In genomic region chr19:10835671-10836070, GRCm38 (mm10) we compare ENCODE assay signal across 31 mouse cellular contexts. TPM values are rescaled to one million over a fixed set of nuclear protein-coding genes. Genes with fewer than 3 reads are reported as not detected.
"Had no signal": no experiment of that assay in that cellular context is flagged by ENCODE, and none has a peak within 500 bp of the region (broad histone marks: within the 10 kb centered on the region; RNA-seq: fewer than 3 reads in every experiment).

No protein-coding gene starts in this region.

- H3K27me3 ChIP-seq: heart, embryonic 13.5 days; heart, embryonic 15.5 days; hindbrain, embryonic 13.5 days; hindbrain, embryonic 15.5 days; kidney, embryonic 15.5 days; limb, embryonic 13.5 days; limb, embryonic 15.5 days had no signal

- H3K4me3 ChIP-seq: heart, adult 2 months; heart, embryonic 13.5 days; heart, embryonic 15.5 days; hindbrain, embryonic 13.5 days; hindbrain, embryonic 15.5 days; kidney, embryonic 15.5 days; left cerebral cortex, adult 2 months; limb, embryonic 13.5 days; limb, embryonic 15.5 days; liver, embryonic 12.5 days had no signal

- H3K4me1 ChIP-seq: hindbrain, embryonic 13.5 days; hindbrain, embryonic 15.5 days; kidney, embryonic 15.5 days; limb, embryonic 13.5 days; limb, embryonic 15.5 days; liver, embryonic 12.5 days had no signal

- ATAC-seq: hindbrain, postnatal 0 days; intestine, embryonic 16.5 days; liver, embryonic 12.5 days had no signal

- H3K36me3 ChIP-seq: heart, embryonic 13.5 days; heart, embryonic 15.5 days; hindbrain, embryonic 13.5 days; hindbrain, embryonic 15.5 days; kidney, embryonic 15.5 days; limb, embryonic 13.5 days; limb, embryonic 15.5 days; liver, embryonic 12.5 days had no signal

- H3K9me3 ChIP-seq: heart, embryonic 13.5 days; heart, embryonic 15.5 days; hindbrain, embryonic 13.5 days; hindbrain, embryonic 15.5 days; kidney, embryonic 15.5 days; limb, embryonic 13.5 days; limb, embryonic 15.5 days; liver, embryonic 12.5 days had no signal

- DNase-seq: gastrocnemius, postnatal 14 days; gastrocnemius, postnatal 36 days; heart, adult 11 months; heart, adult 2 months; heart, postnatal 14 days; heart, postnatal 36 days; kidney, adult 11 months; kidney, adult 2 months; kidney, adult 9 months; kidney, postnatal 14 days; kidney, postnatal 36 days; layer of hippocampus, adult 9-11 months; left cerebral cortex, postnatal 4 days; lung, adult 18-20 months had no signal

- H3K27ac ChIP-seq: heart, adult 2 months; heart, embryonic 13.5 days; heart, embryonic 15.5 days; hindbrain, embryonic 13.5 days; hindbrain, embryonic 15.5 days; hindbrain, postnatal 0 days; kidney, embryonic 15.5 days; kidney, postnatal 0 days; left cerebral cortex, adult 2 months; limb, embryonic 13.5 days; limb, embryonic 15.5 days; liver, embryonic 12.5 days; liver, embryonic 14.5 days had no signal

RNA-seq across cellular contexts. Expression of gene Cd6, which starts 5.8 kb away (rescaled TPM):
- total RNA-seq: gastrocnemius, adult 8-10 months; gastrocnemius, postnatal 14 days; hindbrain, postnatal 0 days; left cerebral cortex, postnatal 4 days had no signal
- polyA plus RNA-seq: heart, embryonic 11.5 days; heart, embryonic 15.5 days; heart, postnatal 0 days; hindbrain, embryonic 11.5 days; hindbrain, embryonic 13.5 days; hindbrain, postnatal 0 days; kidney, postnatal 0 days; limb, embryonic 13.5 days; limb, embryonic 15.5 days; liver, embryonic 12.5 days; liver, embryonic 14.5 days had no signal
